Mouse (Mus musculus) intestine, embryonic 16.5 days (tissue): ENCODE results near the gene Sult2b1. TPM values are rescaled to one million over a fixed set of nuclear protein-coding genes. Genes with fewer than 3 reads are reported as not detected.

Experiments
- ATAC-seq: fragments of 200-750 bp; cut with Nextera tagmentation; 2 replicates; pipeline ENCODE4 v1.8.0; 2017; ENCODE audit warnings: moderate TSS enrichment, moderate library complexity
- H3K27ac ChIP-seq: fragments of 300-500 bp; sonication (generic); 2 replicates; pipeline ENCODE4 v1.5.1; 2014; ENCODE audit warnings: mild to moderate bottlenecking, low read length
- H3K27me3 ChIP-seq: fragments of 300-500 bp; sonication (generic); replicated peaks from 2 replicates; pipeline ENCODE4 v1.6.1; 2014; ENCODE audit warnings: low read length, control low read depth, mixed read lengths; ENCODE audit not compliant: control insufficient read depth, insufficient read depth
- H3K36me3 ChIP-seq: fragments of 300-500 bp; sonication (generic); 2 replicates; pipeline ENCODE4 v1.6.1; 2014; ENCODE audit warnings: low read length, control low read depth; ENCODE audit not compliant: control insufficient read depth, insufficient read depth
- H3K4me1 ChIP-seq: fragments of 300-500 bp; sonication (generic); 2 replicates; pipeline ENCODE4 v1.6.1; 2014; ENCODE audit warnings: low read length, control low read depth, mixed read lengths; ENCODE audit not compliant: control insufficient read depth, insufficient read depth
- H3K4me2 ChIP-seq: fragments of 300-500 bp; sonication (generic); 2 replicates; pipeline ENCODE4 v1.6.1; 2014; ENCODE audit warnings: low read depth, low read length, control low read depth
- H3K4me3 ChIP-seq: fragments of 300-500 bp; sonication (generic); 2 replicates; pipeline ENCODE4 v1.5.1; 2014; ENCODE audit warnings: mild to moderate bottlenecking, low read length
- H3K9ac ChIP-seq: fragments of 300-500 bp; sonication (generic); 2 replicates; pipeline ENCODE4 v1.6.1; 2014; ENCODE audit warnings: low read depth, low read length
- H3K9me3 ChIP-seq: fragments of 300-500 bp; sonication (generic); 2 replicates; pipeline ENCODE4 v1.6.1; 2016; ENCODE audit warnings: low read length, control low read depth; ENCODE audit not compliant: control insufficient read depth
- WGBS: fragments of 180-500 bp; shearing (Covaris S2); extraction: QIAGEN DNeasy Blood & Tissue Kit; methylation state at CpG from one replicate; pipeline ENCODE4 v1.1.7; 2014; 5-methylcytosine and 5-hydroxymethylcytosine counted together
- polyA plus RNA-seq: library from polyadenylated mRNA; unstranded; fragments of >200 nt; fragmentation: Nextera tagmentation; extraction: Ambion mirVana; gene quantifications from 2 replicates; pipeline ENCODE4 v1.2.1, GENCODE M21; 2015

The Sult2b1 gene
- polyA plus RNA-seq, 1 experiment from 2014 or later = 3.9 TPM

GRCm38 (mm10) chr7:45805941-45806340 is 21.5 kb upstream of the Sult2b1 start:
- no peak for ATAC-seq
- Histone ChIP-seq H3K27me3 (no peaks in the 10 kb centered on the region), H3K9me3 (no peaks in the 10 kb centered on the region), H3K27ac (no peak overlapping the region), H3K36me3 (peaks cover 23% of the 10 kb centered on the region), H3K4me3 (no peak overlapping the region), H3K4me1 (peaks cover 3% of the 10 kb centered on the region; the same call in 1 of the 2 replicates), H3K9ac (no peak overlapping the region), H3K4me2 (no peak overlapping the region)
- 56% methylated on average over 5 of the region's 5 CpGs for WGBS

- ATAC-seq = no peak
- H3K4me2 ChIP-seq = no peak overlapping the region
- no peak overlapping the region for H3K4me3 ChIP-seq
- peaks cover 30% of the 10 kb centered on the region for H3K4me1 ChIP-seq
- no peak overlapping the region for H3K27ac ChIP-seq
- peaks cover 9% of the 10 kb centered on the region; the same call in 1 of the 2 replicates for H3K27me3 ChIP-seq
- H3K36me3 ChIP-seq = peaks cover 5% of the 10 kb centered on the region; the same call in 1 of the 2 replicates
- no peak overlapping the region for H3K9ac ChIP-seq
- H3K9me3 ChIP-seq = no peaks in the 10 kb centered on the region
- 87% methylated on average over 6 of the region's 6 CpGs for WGBS
These were observed 18.1 kb upstream of the Sult2b1 start for GRCm38 (mm10) chr7:45802551-45802950.

- H3K9ac ChIP-seq = no peak overlapping the region
- ATAC-seq = peak; percentile 62
These were observed 16.9 kb upstream of the Sult2b1 start for GRCm38 (mm10) chr7:45801348-45801747.

GRCm38 (mm10) chr7:45800546-45801204 is 16.2 kb upstream of the Sult2b1 start:
- Histone ChIP-seq H3K4me1 (peaks cover 33% of the 10 kb centered on the region), H3K4me2 (peak overlapping the region; percentile 52), H3K9me3 (no peaks in the 10 kb centered on the region), H3K27ac (no peak overlapping the region), H3K9ac (0 out of 2 replicates have a peak overlapping the region, but pooled peaks have one; percentile 24), H3K27me3 (peaks cover 12% of the 10 kb centered on the region; the same call in 1 of the 2 replicates), H3K4me3 (peak overlapping the region; percentile 33), H3K36me3 (no peaks in the 10 kb centered on the region)
- peak; percentile 65 for ATAC-seq
- WGBS = 18% methylated on average over 23 of the region's 25 CpGs

More at GRCm38 (mm10) chr7:45801348-45801747, 16.9 kb upstream of the Sult2b1 start:
- Histone ChIP-seq H3K4me2 (peak overlapping the region; percentile 52), H3K27ac (no peak overlapping the region), H3K36me3 (no peaks in the 10 kb centered on the region), H3K4me3 (peak overlapping the region; percentile 33), H3K4me1 (peaks cover 33% of the 10 kb centered on the region), H3K27me3 (peaks cover 12% of the 10 kb centered on the region; the same call in 1 of the 2 replicates), H3K9me3 (no peaks in the 10 kb centered on the region)
- 3% methylated on average over 12 of the region's 12 CpGs for WGBS

GRCm38 (mm10) chr7:45800001-45800400 is 15.5 kb upstream of the Sult2b1 start:
- 0 out of 2 replicates have a peak overlapping the region, but pooled peaks have one; percentile 24 for H3K9ac ChIP-seq
- no peak for ATAC-seq
- H3K36me3 ChIP-seq = no peaks in the 10 kb centered on the region
- peak overlapping the region; percentile 52 for H3K4me2 ChIP-seq
- H3K9me3 ChIP-seq = no peaks in the 10 kb centered on the region
- 39% methylated on average over 7 of the region's 7 CpGs for WGBS
- H3K4me1 ChIP-seq = peaks cover 33% of the 10 kb centered on the region
- no peak overlapping the region for H3K27ac ChIP-seq
- H3K4me3 ChIP-seq = peak overlapping the region; percentile 33; the same call in 1 of the 2 replicates
- peaks cover 12% of the 10 kb centered on the region; the same call in 1 of the 2 replicates for H3K27me3 ChIP-seq

GRCm38 (mm10) chr7:45798931-45799330 is 14.5 kb upstream of the Sult2b1 start:
- Histone ChIP-seq H3K27ac (no peak overlapping the region), H3K9me3 (no peaks in the 10 kb centered on the region), H3K4me2 (peak overlapping the region; percentile 97; the same call in 1 of the 2 replicates), H3K36me3 (no peaks in the 10 kb centered on the region), H3K4me3 (no peak overlapping the region; the same call in 1 of the 2 replicates), H3K4me1 (peaks cover 33% of the 10 kb centered on the region), H3K27me3 (peaks cover 12% of the 10 kb centered on the region; the same call in 1 of the 2 replicates), H3K9ac (no peak overlapping the region)
- no peak for ATAC-seq
- WGBS = 54% methylated on average over 7 of the region's 7 CpGs

GRCm38 (mm10) chr7:45798511-45798836 is 14.0 kb upstream of the Sult2b1 start:
- H3K27me3 ChIP-seq = peaks cover 12% of the 10 kb centered on the region; the same call in 1 of the 2 replicates
- H3K27ac ChIP-seq = no peak overlapping the region
- H3K4me3 ChIP-seq = peak overlapping the region; percentile 59
- ATAC-seq = no peak
- no peaks in the 10 kb centered on the region for H3K9me3 ChIP-seq
- no peaks in the 10 kb centered on the region for H3K36me3 ChIP-seq
- H3K4me1 ChIP-seq = peaks cover 33% of the 10 kb centered on the region
- 2% methylated on average over 19 of the region's 19 CpGs for WGBS
- peak overlapping the region; percentile 97 for H3K4me2 ChIP-seq
- peak overlapping the region; percentile 66 for H3K9ac ChIP-seq

- peaks cover 33% of the 10 kb centered on the region for H3K4me1 ChIP-seq
- H3K9ac ChIP-seq = peak overlapping the region; percentile 66
- H3K9me3 ChIP-seq = no peaks in the 10 kb centered on the region
- H3K27me3 ChIP-seq = peaks cover 12% of the 10 kb centered on the region; the same call in 1 of the 2 replicates
- H3K36me3 ChIP-seq = no peaks in the 10 kb centered on the region
- 4% methylated on average over 55 of the region's 60 CpGs for WGBS
- H3K27ac ChIP-seq = no peak overlapping the region
- H3K4me3 ChIP-seq = peak overlapping the region; percentile 59
- ATAC-seq = no peak
- H3K4me2 ChIP-seq = peak overlapping the region; percentile 97
These were observed 13.4 kb upstream of the Sult2b1 start for GRCm38 (mm10) chr7:45797661-45798510.

GRCm38 (mm10) chr7:45796950-45797349 is 12.5 kb upstream of the Sult2b1 start:
- H3K27ac ChIP-seq = no peak overlapping the region
- no peaks in the 10 kb centered on the region for H3K36me3 ChIP-seq
- no peak overlapping the region for H3K9ac ChIP-seq
- 61% methylated on average over 6 of the region's 6 CpGs for WGBS
- no peak overlapping the region for H3K4me2 ChIP-seq
- peaks cover 12% of the 10 kb centered on the region; the same call in 1 of the 2 replicates for H3K27me3 ChIP-seq
- H3K9me3 ChIP-seq = no peaks in the 10 kb centered on the region
- H3K4me3 ChIP-seq = no peak overlapping the region
- peaks cover 33% of the 10 kb centered on the region for H3K4me1 ChIP-seq
- no peak for ATAC-seq
